Mouse (Mus musculus) c-Kit-positive CD71-negative TER-119-negative erythroid progenitor cells, embryonic 14.5 days (primary cell): ENCODE data around the gene Mucl1.
"Not testable (repeated sequence)": the region's sequence is repeated elsewhere in the genome, so short reads cannot be mapped to it uniquely, and the experiment has no call there.

Experiments
- DNase-seq: peaks from one replicate; pipeline ENCODE4 v3.0.0-alpha.2; 2013; ENCODE audit warnings: low read depth

Mucl1 gene

GRCm38 (mm10) chr15:103755369-103755768 is at the start of gene Mucl1:
Gene Mucl1, minus strand, starts transcription at chr15:103755469.
- no peak for DNase-seq

- peak; percentile 28 for DNase-seq
These were observed 11.6 kb upstream of the Mucl1 start for GRCm38 (mm10) chr15:103766836-103767235.

- not testable (repeated sequence) for DNase-seq
These were observed 38.4 kb downstream of the Mucl1 start for GRCm38 (mm10) chr15:103716861-103717260.
